Mouse (Mus musculus) monocyte, adult 2 months (primary cell): ENCODE results near the gene Tsnax.
A peak's percentile ranks its signal among the peaks of the same experiment; 100 is the strongest.

ENCODE experiments used
- DNase-seq, 2 experiments: peaks; one replicate each; pipeline ENCODE4 v3.0.0; 2022; ENCODE audit warnings: low spot score in 2 of 2, low read depth in 1 of 2

Tsnax gene

DNA sequence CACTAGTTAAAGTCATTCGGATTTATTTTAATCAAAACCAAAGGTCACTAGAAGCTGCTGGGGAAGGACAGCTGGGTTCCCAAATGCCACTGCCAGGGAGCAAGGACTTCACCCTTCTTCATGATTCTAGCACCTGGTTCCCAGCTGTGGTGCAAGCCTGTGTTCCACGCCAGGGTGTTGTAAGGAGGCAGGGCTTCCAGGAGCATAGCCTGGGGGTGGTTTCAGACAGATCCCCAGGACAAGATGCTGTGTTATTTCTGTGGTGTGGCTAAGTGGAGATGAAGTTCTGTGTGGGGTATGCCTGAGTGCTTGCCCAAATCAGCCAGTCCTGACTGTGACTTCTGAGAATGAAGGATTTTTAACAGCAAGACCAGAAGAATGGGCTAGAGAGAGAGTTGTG is 28.7 kb downstream of the Tsnax start:
- no peak for DNase-seq

DNA sequence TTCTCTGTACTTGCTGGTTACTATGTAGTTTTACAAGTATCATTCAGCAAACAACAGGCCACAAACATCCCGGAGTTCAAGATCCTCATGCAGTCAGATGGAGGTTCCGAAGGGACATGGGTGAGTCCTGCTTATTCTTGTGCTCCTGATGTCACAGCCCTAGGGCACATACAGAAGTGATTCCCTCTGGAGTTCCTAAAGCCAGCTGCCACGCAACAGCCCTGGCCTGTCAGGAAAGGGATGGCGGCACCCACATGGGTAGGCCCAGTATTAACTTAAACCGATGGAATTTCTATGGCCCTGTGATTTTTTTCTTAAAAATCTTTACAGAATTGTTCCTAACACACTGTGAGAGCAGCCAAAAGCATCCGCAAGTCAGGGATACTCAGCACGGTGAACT is 30.6 kb downstream of the Tsnax start:
- DNase-seq: no peak

DNA sequence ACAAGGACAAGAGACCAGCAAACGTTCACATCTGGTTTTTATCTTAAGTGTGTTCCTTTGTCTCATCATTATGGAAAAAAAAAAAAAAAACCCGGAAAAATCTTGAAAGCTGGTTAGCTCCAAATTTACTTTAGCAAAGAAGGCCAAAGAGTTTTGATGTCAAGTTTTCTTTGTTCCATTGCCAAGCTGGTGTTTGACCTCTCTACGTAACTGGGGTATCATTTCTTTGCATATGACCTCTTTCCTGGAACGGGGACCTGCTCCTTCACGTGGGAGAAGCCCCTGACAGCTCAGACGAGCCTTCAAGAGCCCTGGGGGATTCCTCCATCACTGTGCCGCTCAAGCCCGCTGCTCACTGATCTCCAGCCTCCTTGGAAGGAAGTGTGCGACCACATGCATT is 31.1 kb downstream of the Tsnax start:
- no peak for DNase-seq

DNA sequence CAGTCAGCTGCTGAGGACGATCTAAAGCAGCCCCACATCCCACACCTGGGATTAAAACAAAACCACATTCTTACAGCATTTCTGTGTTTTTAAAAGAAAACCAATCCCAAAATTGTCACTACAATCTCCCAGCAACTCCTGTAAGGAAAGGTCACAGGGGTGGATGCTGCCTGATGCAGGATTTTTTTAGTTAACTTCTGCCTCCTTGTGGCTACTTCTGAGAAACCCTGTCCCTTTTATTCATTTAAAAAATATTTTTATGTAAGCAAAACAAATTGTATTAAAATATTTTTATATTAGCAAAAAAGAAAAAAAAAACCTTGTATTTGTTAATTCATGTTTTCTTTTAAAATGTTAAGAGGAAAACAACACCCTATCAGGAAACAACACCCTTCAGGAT is 33.0 kb downstream of the Tsnax start:
- DNase-seq: no peak

DNA sequence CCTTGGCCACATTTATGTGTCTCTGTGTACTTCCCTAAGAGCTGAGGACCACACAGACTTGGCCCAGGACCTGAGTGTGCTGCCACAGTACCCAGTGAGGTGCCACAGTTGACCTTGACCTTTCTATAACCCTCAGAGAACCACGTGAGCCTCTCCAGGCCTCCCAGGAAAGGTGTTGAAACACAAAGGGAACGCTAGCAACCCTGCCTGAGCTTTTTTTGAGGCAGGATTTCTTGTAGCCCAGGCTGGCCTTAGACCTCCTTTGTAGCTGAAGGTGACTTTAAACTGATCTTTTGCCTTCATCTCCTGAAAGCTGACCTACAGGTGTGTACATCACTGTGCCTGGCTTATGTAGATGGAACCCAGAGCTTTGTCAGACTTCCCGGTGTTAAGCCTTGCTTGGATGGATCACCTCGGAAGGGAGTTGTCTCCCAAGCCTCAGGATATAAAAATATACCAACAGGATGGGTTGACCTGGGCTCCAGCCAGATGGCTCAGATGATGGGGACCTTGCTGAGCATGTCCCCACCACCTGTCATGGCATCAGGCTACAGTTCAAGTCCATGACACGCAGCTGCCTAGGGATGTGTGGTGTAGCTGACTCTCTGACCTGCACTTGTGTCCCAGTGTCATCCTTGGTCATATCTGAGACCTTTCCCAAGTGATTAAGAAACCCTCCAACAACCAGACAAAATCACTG is 36.4 kb downstream of the Tsnax start:
- DNase-seq: no peak

DNA sequence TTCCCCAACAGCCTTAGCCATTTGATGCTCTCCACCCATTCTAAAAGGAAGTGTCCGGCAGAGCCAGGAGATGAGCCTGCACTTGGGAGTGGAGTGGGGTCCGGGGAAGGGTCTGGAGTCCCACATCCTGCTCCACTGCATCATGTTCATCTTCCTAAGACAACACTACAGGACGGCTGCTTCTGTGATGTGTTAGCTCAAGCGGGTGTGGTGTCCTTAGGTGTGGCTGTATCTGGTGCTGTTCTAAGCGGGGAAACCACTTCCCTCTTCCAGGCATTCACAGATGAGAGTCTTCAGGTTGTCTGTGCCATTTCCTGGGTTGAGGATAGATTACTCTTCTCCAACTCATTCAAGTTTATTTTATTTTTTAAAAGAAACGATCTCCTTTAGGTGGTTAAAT is 37.0 kb downstream of the Tsnax start:
- DNase-seq: no peak

DNA sequence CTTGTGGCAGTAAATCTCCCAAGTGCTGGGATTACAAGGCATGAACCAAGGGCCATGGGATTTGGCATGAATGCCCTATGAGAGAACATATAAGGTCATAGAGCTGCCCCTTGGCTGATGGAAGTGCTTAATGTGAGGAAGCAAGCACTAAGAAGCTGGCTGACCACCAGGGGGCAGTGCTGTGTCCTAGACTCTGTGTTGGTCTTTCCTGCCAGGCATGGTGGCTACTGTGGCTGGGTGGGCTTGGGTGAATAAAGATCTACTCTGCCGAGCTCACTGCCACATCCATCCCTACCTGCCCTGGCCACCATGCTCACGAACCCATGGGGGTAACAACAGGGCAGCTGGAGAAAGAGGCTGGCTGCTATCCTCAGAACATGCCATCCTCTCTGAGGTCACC is 39.2 kb downstream of the Tsnax start:
- peak in 1 of 2 experiments; percentile 60 for DNase-seq

DNA sequence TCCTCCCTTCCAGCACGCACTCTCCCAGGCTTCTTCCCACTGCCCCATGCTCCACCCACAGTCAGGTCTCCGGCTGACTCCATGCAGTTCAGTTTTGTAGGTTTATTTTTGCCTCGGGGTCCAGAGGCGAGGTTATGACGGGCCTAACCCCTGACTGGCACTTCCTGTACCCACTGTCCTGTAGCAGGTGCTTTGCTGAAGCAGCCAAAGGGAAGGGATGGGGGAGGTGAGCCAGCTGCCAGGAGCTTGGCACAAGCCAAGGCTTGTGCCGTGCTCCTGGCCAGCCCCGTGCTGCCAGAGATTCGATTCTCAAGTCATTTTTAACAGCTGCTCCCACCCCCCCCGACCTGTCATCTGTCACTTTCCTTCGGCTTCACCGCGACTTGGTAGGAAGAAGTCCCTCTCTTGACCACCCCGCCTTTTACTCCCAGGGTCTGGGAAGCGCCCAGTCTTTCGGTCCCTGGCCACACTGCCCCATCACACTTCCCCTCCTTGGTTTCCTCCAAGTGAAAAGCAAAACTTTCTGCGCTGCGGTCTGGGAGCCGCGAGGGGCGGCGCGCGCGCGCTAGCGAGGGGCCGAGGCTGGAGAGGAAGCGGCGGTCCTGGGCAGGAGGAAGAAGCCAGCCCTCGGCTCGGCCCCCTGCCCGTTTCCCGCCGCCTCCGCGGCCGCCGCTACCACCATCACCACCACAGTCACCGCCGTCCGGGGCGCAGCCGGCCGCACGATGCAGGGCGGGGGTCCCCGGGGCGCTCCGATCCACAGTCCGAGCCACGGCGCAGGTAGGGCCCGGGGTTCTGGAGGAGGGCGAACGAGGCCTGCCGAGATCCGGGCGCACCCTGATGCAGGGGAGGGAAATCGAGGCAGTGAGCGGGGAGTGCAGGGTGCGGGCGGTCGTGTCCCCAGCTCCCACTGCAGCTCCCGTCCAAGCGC is 41.0 kb downstream of the Tsnax start, which contains the start of gene Disc1:
TSS of gene Disc1 (plus strand) at position 691 of the 931 bp plus-strand sequence.
- peak; percentile 48 to 57 for DNase-seq

DNA sequence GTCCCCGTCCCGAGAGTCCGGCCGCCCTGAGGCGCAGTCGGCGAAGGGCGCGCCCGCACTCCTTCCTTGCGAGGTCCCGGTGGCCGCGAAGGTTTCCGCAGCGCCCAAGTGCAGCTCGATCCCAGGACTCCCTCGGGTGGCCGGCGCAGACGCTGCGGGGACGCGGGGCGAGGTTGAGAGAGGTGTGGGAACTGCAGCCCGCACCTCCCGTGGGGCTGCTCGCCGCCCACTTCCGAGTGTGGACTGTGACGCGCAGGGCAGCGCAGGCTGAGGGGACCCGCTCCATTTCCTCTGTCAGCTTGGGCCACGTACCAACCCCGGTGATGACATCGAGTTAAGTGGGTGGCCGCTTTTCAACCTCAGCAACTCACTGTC is 41.6 kb downstream of the Tsnax start:
- peak in 1 of 2 experiments; percentile 63 for DNase-seq

DNA sequence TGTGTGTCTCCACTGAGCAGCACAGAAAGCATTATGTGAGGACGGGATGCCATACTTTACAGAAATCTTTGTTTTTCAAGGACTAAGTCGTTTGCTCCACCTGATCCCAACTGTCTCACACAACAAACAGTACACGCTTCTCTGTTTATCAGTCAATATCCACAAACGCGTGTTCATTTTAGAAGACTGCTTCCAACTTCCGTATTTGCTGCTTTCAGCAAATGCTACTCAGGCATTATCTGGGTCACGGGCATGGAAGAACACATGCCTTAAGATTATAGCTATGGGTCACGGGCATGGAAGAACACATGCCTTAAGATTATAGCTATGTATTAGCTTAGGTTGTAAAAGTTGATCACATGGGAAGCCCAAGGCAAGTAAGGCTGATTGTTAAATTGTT is 48.1 kb downstream of the Tsnax start:
- DNase-seq: no peak

DNA sequence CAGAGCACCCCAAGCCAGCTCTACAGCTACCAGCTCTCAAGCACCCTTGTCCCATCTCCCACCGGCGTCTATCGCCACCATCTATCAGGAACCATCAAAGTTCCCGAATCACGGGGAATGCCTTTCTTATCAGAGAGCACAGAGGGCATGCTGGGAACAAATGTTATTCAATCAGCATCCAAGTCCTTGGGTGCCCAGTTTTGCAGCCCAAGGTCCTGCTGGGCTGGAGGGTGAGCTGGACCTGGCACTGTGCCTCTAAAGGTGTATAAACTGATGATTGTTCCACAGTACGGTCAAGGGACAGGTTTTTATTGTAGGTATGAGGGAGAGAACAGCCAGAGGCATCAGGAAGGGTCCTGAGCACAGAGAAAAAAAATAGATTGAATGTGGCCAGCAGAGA is 52.8 kb downstream of the Tsnax start:
- DNase-seq: no peak

DNA sequence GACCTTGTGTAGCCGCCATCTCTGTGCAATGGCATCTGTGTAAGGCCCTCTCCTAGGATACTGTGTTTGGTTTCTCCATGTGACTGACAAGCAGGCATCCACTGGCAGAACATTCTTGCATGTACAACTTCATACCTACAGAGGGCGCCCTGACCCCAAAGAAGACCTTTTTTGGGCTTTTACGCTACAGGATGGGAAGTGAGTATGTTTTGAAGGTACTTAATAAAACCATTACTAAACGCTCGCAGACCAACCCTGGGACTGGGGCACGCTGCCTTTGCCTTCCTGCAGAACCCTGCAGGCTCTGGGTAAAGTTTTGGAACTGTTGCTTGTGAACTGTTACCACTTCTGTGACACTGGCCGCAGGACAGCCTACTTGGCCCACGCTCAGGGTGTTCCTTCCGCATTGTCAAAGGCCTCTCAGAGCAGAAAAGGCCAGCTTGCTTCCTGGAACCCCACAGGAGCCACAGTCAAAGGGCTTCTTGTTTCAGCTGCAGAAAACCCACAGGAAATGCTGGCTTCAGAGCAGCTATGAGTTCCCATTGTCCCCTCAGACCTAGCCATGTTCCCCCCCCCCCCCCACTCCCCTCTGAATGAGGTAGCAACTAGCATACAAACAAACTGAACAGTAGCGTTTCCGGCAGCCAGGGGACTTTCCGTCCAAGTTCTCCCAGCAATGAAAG is 54.3 kb downstream of the Tsnax start:
- peak in 1 of 2 experiments; percentile 70 for DNase-seq

DNA sequence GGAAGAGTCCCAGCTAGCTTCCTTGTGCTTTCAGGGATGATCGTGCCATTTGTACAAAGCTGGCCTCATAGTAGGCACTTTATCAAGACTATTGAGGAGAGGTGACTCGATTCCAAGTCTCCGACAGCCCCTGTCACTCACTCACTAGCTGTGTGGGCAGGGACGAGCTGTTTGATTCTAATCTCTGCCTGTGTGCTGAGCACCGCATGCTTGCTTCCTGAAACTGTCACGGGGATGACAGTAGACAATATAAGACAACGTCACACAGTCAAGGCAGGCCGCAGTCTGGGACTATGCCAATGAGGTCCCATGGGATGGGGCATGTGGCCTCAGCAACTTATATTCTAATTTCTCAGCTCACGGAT is 54.8 kb downstream of the Tsnax start:
- peak in 1 of 2 experiments; percentile 68 for DNase-seq

DNA sequence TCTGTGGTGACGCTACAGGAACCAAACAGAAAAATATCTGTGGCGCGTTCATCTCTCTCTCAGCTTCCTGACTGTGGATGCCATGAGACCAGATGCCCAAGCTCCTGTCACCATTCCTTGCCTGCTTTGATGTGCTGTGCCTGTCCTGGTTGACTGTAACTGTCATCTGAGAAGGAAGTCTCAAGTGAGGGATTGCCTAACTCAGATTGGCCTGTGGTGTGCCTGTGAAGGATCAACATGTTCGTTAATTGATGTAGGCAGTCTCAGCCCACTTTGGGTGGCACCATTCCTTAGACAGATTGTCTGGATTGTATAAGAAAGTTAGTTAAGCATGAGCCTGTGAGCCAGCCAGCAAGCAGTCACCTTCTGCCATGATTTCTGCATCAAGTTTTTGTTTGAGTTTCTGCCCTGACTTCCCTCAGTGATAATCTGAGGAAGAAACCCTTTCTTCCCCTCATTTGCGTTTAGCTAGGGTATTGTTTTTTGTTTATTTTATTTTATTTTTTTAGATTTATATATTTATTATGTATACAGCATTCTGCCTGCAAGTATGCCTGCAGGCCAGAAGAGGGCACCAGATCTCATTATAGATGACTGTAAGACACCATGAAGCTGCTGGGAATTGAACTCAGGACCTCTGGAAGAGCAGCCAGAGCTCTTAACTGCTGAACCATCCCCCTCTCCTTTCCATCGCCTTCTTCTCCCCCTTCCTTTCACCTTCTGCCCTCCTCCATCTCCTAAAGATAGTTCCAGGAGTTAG is 55.5 kb downstream of the Tsnax start:
- DNase-seq: no peak

DNA sequence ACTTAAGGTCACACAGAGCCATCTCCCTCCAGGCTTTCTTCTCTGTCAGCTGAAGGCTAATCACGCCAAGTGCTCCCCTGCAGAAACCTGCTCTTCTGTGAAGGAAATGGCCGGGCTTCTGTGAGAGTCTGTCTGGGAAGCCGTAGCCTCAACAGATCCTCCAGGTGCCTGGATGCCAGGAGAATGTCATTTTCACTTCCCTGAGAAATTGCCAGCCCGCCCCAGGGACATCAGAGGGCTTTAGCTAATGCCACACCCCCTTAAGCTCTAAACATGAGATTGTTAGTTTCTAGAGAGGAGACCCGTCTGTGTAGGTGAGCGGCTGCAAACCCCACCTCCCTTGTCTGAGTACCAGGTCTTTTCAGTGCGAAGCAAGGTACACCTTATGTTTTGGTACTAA is 56.5 kb downstream of the Tsnax start:
- DNase-seq: no peak

DNA sequence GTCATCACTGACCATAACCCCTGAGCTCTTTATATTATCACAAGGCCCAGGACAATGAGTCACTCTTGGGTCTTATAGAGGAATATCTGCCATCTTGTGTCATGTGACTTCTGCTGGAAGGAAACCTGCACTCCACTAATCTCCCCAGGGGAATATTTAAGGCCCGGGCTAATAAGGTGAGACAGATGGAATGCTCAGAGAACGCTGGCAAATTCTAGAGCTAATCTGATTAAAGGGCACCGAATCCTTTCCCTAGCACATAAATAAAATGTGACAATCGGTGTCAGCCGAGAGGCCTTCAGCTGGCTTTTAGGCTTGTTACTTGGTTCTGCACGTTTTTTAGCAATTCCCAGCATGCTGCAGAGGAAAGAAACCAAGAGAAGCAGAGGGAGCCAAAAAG is 56.9 kb downstream of the Tsnax start:
- no peak for DNase-seq

DNA sequence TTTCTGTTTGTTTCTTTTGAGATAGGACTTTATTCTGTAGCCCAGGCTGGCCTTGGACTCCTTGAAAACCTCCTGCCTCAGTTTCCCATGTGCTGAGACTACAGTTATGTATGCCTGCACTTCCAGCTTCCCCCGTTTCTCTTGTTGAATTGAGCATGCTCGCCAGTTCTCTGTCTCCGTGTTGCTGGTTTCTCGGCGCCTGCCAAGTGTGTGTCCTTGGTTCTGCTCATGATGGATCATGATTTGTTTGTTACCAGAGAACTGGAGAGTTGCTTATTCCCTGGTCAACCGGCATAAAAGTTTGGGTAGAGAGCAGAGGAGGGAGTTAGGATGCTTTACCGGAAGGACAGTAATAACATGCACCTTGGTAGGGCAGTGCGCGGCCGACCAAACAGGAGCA is 61.3 kb downstream of the Tsnax start:
- no peak for DNase-seq

DNA sequence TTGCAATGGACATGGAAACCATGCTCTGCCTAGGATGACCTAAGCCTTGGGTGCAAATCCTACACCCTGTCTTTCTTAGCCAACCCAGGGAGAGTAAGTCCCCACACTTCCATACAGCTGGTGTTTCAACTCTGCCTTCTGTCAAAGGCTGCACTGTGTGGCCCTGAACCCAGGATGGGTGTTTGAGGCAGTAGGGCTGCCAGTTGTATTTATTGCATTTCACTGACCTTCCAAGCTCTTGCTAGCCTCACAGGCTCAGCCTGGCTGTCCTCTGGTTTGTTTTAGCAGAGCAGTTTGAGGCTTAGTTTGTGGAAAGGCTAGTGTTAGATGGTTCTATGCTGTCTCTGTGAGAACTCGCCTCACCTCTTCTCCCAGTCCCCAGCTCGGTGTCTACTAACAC is 61.8 kb downstream of the Tsnax start:
- DNase-seq: no peak

DNA sequence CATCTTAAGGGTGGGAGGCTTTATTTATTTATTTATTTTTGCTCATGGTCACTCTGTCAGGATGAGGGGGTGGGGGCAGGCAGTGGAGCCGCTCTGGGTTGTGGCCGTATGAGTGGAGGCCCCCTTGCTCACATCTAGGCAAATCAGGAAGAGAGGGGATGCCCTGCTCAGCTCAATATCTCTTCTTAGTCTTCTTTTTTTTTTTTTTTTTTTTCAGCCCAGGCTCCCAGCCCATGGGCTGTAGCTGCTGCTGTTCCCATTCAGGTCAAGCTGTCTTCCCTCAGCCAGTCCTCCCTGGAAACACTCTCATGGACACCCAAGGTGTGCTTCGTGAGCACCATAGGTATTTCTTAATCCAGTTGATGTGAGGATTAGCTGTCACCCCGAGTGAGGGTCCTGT is 62.6 kb downstream of the Tsnax start:
- no peak for DNase-seq

DNA sequence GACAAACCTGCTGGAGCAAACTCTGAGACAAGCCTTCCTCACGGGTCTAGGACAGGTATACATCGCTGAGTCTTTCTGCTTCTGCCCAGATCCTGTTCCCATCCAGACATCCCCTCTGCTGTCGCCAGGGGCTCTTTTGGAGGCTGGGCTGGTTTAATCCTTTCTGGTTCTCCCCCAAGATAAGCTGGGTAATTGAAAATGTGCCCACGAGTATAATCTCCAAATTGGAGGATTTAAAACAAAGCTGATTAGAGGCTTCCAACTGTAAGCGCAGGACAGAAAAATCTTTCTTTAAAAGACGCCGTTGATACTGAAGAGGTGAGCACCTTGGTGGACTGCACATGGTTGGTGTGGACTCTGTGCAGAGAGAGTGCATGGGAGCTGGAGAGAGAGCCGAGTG is 64.5 kb downstream of the Tsnax start:
- DNase-seq: no peak

DNA sequence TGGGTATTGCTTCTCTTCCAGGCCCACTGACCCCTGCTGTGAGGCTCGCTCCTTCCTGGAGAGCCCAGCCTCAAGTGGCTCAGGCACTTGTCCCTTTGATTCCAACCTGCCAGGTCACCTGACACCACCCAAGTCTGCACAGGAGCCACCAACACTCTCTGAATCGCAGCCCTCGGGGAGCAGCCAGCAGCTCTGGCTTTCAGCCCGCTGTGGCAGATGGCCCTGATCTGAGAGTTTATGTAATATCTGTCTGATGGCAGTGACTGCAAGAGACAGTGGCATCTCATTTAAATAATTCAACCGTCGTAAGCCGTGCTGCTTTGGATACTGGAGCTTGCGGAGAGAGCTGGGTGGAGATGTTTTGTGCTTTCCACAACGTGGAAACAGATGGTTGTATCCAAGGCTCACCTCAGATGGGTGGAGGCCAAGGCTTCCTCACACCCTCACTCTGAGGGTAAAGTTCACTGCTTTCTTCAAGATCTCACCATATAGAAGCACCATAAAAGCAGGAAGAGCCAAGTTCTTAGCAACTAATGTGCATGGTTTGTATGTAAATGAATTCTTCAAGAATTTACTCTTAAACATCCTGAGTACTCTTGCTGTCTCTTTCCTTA is 66.1 kb downstream of the Tsnax start:
- no peak for DNase-seq
